Mouse (Mus musculus): ENCODE measurements at regions not wholly inside any gene's neighbourhood (a gene's known extent, or its start where the extent isn't known, plus 50 kb on each side); places are given as distances from the start of the nearest gene placed in this dataset.
A peak's percentile ranks its signal among the peaks of the same experiment; 100 is the strongest.

- peak; percentile 21 for DNase-seq (ENCODE audit: low spot score)
Measured at GRCm38 (mm10) chrX:44228847-44229246, 139.3 kb downstream of the Dcaf12l2 start.

Measured in layer of hippocampus, adult 9-10 months (tissue).